30 mouse cellular contexts compared by ENCODE assay signal in the genomic region with DNA sequence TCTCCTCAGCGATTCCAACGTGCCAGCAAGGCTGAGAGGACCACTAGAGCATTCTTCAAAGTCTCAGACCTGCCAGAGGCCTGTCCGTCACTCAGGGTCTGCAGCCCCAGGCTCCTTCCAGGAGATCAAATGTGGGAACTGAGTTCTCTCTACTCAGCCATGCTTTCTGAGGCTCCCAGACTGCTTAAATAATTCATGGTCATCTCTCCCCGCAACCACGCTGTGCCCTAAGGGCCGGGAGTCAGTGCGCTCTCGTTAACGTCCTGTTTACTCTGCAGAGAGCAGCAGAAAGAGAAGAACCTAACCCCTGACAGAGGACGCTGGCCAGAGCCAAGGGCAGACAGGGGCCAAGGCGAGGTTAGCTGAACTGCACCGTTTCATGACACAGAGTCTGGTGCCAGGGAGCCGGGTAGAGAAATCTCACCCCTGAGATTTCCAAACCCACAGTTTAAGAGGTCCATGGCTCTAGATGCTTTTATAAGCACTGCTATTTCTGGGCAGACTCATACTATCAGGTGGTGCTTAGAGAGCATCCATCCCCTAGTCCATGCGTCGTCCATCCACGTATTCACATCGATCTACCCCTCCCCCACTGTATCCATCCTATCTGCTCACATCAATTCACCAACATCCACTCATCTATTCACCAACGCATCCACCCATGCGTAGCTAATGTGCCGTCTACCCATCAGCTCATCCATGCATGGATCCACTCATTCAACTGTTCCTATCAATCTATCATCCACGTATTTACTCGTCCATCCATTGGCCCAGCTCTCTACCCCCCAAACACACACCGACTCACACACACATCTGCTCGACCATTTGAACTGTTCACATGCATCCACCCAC. TPM values are rescaled to one million over a fixed set of nuclear protein-coding genes. Genes with fewer than 3 reads are reported as not detected.
A peak's percentile ranks its signal among the peaks of the same experiment; 100 is the strongest.
DNase-seq lines count a peak whose midpoint lies in the region; ATAC-seq lines count a peak whose summit lies in the region.
"Had no signal": no experiment of that assay in that cellular context is flagged by ENCODE, and none has a peak within 500 bp of the region (broad histone marks: within the 10 kb centered on the region; RNA-seq: fewer than 3 reads in every experiment).

No protein-coding gene starts in this region.

- peaks cover 46% of the 10 kb centered on the region for H3K4me1 ChIP-seq in hindbrain, embryonic 13.5 days (replicated peaks)
- no peaks in the 10 kb centered on the region; the same call in 1 of the 2 replicates for H3K4me1 ChIP-seq in hindbrain, embryonic 11.5 days (replicated peaks; ENCODE audit: control insufficient read depth, insufficient read depth, low read length)
- H3K4me1 ChIP-seq in midbrain, embryonic 15.5 days = peaks cover 11% of the 10 kb centered on the region; the same call in 1 of the 2 replicates
- H3K4me1 ChIP-seq: embryonic facial prominence, embryonic 12.5 days had no signal

- no peak overlapping the region for H3K4me2 ChIP-seq in hindbrain, embryonic 13.5 days
- H3K4me2 ChIP-seq in hindbrain, embryonic 11.5 days (replicated peaks; ENCODE audit: low read depth, low read length) = no peak overlapping the region
- no peak overlapping the region for H3K4me2 ChIP-seq in midbrain, embryonic 15.5 days
- H3K4me2 ChIP-seq: embryonic facial prominence, embryonic 12.5 days; heart, embryonic 15.5 days; hindbrain, embryonic 14.5 days had no signal

- peaks cover 4% of the 10 kb centered on the region; the same call in 1 of the 2 replicates for H3K27me3 ChIP-seq in hindbrain, embryonic 13.5 days
- no peaks in the 10 kb centered on the region for H3K27me3 ChIP-seq in hindbrain, embryonic 11.5 days (ENCODE audit: control insufficient read depth, insufficient read depth, low read length)
- H3K27me3 ChIP-seq in midbrain, embryonic 15.5 days (replicated peaks) = no peaks in the 10 kb centered on the region
- H3K27me3 ChIP-seq: embryonic facial prominence, embryonic 12.5 days; heart, embryonic 15.5 days; Patski had no signal

- no peaks in the 10 kb centered on the region for H3K9me3 ChIP-seq in hindbrain, embryonic 13.5 days
- no peaks in the 10 kb centered on the region for H3K9me3 ChIP-seq in hindbrain, embryonic 11.5 days (ENCODE audit: control insufficient read depth, low read length)
- no peaks in the 10 kb centered on the region for H3K9me3 ChIP-seq in midbrain, embryonic 15.5 days
- H3K9me3 ChIP-seq: embryonic facial prominence, embryonic 12.5 days; heart, embryonic 15.5 days had no signal

- H3K27ac ChIP-seq in hindbrain, embryonic 13.5 days = peak overlapping the region; percentile 42; the same call in 1 of the 2 replicates
- H3K27ac ChIP-seq in hindbrain, embryonic 11.5 days (ENCODE audit: low read depth, low read length) = no peak overlapping the region
- H3K27ac ChIP-seq in midbrain, embryonic 15.5 days = peak overlapping the region; percentile 17; the same call in 1 of the 2 replicates
- H3K27ac ChIP-seq: embryonic facial prominence, embryonic 12.5 days; heart, embryonic 10.5 days; heart, embryonic 15.5 days; hindbrain, embryonic 14.5 days; liver, embryonic 14.5 days had no signal

- no peak for ATAC-seq in hindbrain, embryonic 13.5 days (ENCODE audit: low FRiP score)
- ATAC-seq in hindbrain, embryonic 11.5 days (ENCODE audit: low FRiP score) = no peak
- ATAC-seq in midbrain, embryonic 15.5 days (replicated peaks) = no peak
- ATAC-seq: forebrain, embryonic 14.5 days; intestine, postnatal 0 days; Patski had no signal

- 0 out of 2 replicates have a peak, but pooled peaks cover 3% of the 10 kb centered on the region for H3K36me3 ChIP-seq in hindbrain, embryonic 13.5 days
- H3K36me3 ChIP-seq in hindbrain, embryonic 11.5 days (ENCODE audit: control insufficient read depth, insufficient read depth, low read length) = no peaks in the 10 kb centered on the region
- no peaks in the 10 kb centered on the region for H3K36me3 ChIP-seq in midbrain, embryonic 15.5 days (replicated peaks)
- H3K36me3 ChIP-seq: G1E had no signal

- WGBS in hindbrain, embryonic 13.5 days = 70% methylated on average over 24 of the region's 24 CpGs
- 86% methylated on average over 24 of the region's 24 CpGs for WGBS in hindbrain, embryonic 11.5 days
- WGBS in midbrain, embryonic 15.5 days = 76% methylated on average over 24 of the region's 24 CpGs

- H3K4me3 ChIP-seq in hindbrain, embryonic 13.5 days = no peak overlapping the region
- H3K4me3 ChIP-seq in hindbrain, embryonic 11.5 days (ENCODE audit: low read depth, low read length) = no peak overlapping the region
- no peak overlapping the region for H3K4me3 ChIP-seq in midbrain, embryonic 15.5 days
- H3K4me3 ChIP-seq: embryonic facial prominence, embryonic 12.5 days; heart, embryonic 10.5 days; heart, embryonic 15.5 days had no signal

- DNase-seq in adrenal gland, postnatal 10 days = peak; percentile 55
- no peak for DNase-seq in adrenal gland, adult 18-20 months (ENCODE audit: low spot score in 2 of 2)
- no peak for DNase-seq in hindbrain, embryonic 11.5 days (ENCODE audit: low spot score)
- no peak for DNase-seq in MN1 (ENCODE audit: low spot score)
- DNase-seq in right cerebral cortex, postnatal 36 days (ENCODE audit: low spot score in 2 of 2) = no peak
- DNase-seq: cerebellum, adult 11-12 months; cerebellum, adult 9-11 months; embryo, embryonic 11 days; heart, adult 11 months; heart, postnatal 36 days; kidney, adult 9 months; kidney, postnatal 10 days; layer of hippocampus, adult 9-11 months; liver; lung, adult 2 months; lung, postnatal 14 days; right cerebral cortex, postnatal 25 days; spleen, adult 18-20 months; thymus, postnatal 14 days had no signal

- H3K9ac ChIP-seq in hindbrain, embryonic 13.5 days = no peak overlapping the region
- H3K9ac ChIP-seq in hindbrain, embryonic 11.5 days (ENCODE audit: low read depth, low read length) = no peak overlapping the region
- H3K9ac ChIP-seq in midbrain, embryonic 15.5 days = no peak overlapping the region
- H3K9ac ChIP-seq: embryonic facial prominence, embryonic 12.5 days; heart, embryonic 15.5 days; hindbrain, embryonic 14.5 days; liver, embryonic 14.5 days had no signal

RNA-seq across cellular contexts. Expression of a gene that starts 20.7 kb away (rescaled TPM):
- 10 to 100 TPM; 30.8 to 32.9 TPM for total RNA-seq in adrenal gland, postnatal 10 days (2021)
- total RNA-seq in adrenal gland, adult 18-20 months (2021) = 10 to 100 TPM; 24.3 to 28.9 TPM
- polyA plus RNA-seq in hindbrain, embryonic 13.5 days (2015; fragmentation: Nextera tagmentation; extraction: Ambion mirVana) = 9.5 and 11.0 TPM in 2 replicates
- 16.7 and 22.7 TPM in 2 replicates for polyA plus RNA-seq in hindbrain, embryonic 11.5 days (2014; fragmentation: Nextera tagmentation; extraction: Ambion mirVana)
- polyA plus RNA-seq in midbrain, embryonic 15.5 days (2015; fragmentation: Nextera tagmentation; extraction: Ambion mirVana) = 28.3 and 35.6 TPM in 2 replicates
- polyA plus RNA-seq: G1E had no signal

RNA-seq across cellular contexts. Expression of a gene that starts 37.5 kb away (rescaled TPM):
- 100 to 1,000 TPM in 1 of 2 experiments, 10 to 100 TPM in 1; 99.7 to 124 TPM for total RNA-seq in adrenal gland, postnatal 10 days (2021)
- total RNA-seq in adrenal gland, adult 18-20 months (2021) = 100 to 1,000 TPM; 123 to 132 TPM
- polyA plus RNA-seq in hindbrain, embryonic 13.5 days (2015; fragmentation: Nextera tagmentation; extraction: Ambion mirVana) = 160 and 163 TPM in 2 replicates
- polyA plus RNA-seq in hindbrain, embryonic 11.5 days (2014; fragmentation: Nextera tagmentation; extraction: Ambion mirVana) = 136 and 138 TPM in 2 replicates
- 164 and 173 TPM in 2 replicates for polyA plus RNA-seq in midbrain, embryonic 15.5 days (2015; fragmentation: Nextera tagmentation; extraction: Ambion mirVana)
